Mouse (Mus musculus): Measurements from ENCODE around the gene Agpat4. TPM values are rescaled to one million over a fixed set of nuclear protein-coding genes. Genes with fewer than 3 reads are reported as not detected.

Agpat4 gene
- total RNA-seq, 1 experiment from 2014 or later = 150 TPM

DNA sequence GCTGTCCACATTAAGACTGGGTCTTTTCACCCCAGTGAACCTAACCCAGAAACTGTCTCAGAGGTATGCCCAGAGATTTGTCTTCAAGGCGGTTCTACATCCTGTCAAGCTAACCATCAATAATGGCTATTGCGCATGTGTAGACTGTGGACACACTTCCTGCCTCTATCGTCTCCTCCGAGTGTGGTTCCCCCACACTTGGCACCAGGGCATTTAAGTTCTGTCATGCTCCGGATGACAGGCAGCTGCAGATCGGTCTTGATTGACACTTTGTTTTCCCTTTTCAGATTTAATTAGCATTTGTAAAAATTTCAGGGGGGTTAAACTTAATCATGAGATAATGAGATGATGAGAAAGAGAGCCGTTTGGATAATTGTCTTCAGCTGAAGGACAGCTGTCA, 56.4 kb downstream of the Agpat4 start:
- 0 out of 2 replicates have a peak, but pooled peaks have one; percentile 3 for ATAC-seq (replicated peaks; ENCODE audit: insufficient number of reproducible peaks, low FRiP score, low TSS enrichment, poor library complexity, severe bottlenecking)

DNA sequence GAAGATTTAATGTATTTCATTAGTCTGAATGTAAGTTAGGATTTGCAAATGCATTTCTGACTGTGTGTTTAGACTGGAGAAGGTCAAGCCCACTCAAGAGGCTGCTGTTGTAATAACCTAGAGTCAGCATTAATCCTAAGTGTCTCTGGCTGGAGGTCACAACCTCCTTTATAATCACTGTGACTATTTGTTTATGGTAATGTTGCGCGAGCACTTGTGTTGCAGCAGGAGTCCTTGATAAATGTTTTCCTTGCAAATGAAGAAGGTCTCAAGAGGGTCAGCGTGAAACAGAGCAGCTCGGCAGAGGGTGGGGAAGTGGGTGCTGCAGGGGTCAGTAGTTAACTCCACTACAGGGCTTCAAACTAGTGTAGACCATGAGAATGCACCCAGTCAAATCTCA, 57.1 kb downstream of the Agpat4 start:
- no peak for ATAC-seq (replicated peaks; ENCODE audit: insufficient number of reproducible peaks, low FRiP score, low TSS enrichment, poor library complexity, severe bottlenecking)

DNA sequence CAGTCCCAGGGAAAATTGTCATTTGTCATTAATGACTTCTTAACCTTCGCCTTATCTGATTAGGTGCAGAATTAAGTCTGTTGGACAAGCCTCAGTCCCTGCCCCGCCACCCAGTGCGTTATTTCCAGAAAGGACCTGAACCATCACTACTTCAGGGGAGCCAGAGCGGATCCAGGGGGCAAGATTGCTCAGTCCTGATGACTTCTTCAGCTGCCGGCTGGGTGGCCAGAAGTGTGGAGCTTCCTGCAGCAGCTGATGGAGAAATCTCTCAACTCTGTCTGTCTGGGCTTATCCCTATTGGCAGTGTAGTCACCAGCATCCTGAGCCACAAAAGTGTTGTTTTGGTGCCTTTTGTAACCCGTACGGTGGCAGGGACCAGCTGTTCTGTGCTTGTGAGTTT, 60.8 kb downstream of the Agpat4 start:
- ATAC-seq (replicated peaks; ENCODE audit: insufficient number of reproducible peaks, low FRiP score, low TSS enrichment, poor library complexity, severe bottlenecking) = no peak

- ATAC-seq (replicated peaks; ENCODE audit: insufficient number of reproducible peaks, low FRiP score, low TSS enrichment, poor library complexity, severe bottlenecking) = no peak
Observed at GRCm38 (mm10) chr17:12179766-12180165, 61.3 kb downstream of the Agpat4 start.

GRCm38 (mm10) chr17:12182702-12183485, 64.4 kb downstream of the Agpat4 start:
- ATAC-seq (replicated peaks; ENCODE audit: insufficient number of reproducible peaks, low FRiP score, low TSS enrichment, poor library complexity, severe bottlenecking) = peak; percentile 70

DNA sequence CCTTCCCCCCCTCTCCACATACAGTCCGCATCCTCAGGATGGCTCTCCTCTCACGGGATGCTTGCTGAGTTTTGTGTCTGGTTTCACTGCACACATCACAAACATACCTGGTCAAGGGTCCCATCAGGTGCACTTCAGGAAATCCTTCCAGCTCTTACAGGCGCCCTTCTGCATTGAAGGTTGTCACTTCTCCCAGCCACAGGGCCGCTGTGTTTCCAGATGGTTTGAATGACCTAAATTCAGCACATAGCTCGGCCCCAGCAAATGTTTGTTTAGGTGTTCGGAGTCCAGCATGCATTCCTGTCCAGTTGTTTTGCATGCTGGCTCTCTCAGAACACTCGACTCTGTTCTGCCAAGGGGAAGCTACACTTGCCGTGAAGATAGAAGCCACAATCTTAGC, 65.8 kb downstream of the Agpat4 start:
- ATAC-seq (replicated peaks; ENCODE audit: insufficient number of reproducible peaks, low FRiP score, low TSS enrichment, poor library complexity, severe bottlenecking) = no peak

DNA sequence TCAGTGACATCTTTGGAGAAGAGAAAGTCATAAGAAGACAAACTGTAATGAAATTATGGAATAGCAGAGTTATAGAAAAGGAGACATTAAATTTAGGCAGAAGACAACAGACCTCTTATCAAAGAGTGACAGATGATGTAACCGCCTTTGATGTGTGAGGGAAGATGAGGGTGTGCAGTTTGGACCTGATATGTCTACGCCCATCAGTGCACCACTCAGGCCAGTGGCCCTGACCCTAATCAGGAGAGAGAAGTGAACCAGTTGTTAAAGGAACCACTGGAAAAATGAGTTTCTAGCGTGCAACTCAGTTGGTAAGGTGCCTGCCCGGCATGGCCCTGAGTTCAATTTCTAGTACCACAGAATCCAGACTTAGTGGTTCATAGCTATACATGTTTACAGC, 67.4 kb downstream of the Agpat4 start:
- no peak for ATAC-seq (replicated peaks; ENCODE audit: insufficient number of reproducible peaks, low FRiP score, low TSS enrichment, poor library complexity, severe bottlenecking)

DNA sequence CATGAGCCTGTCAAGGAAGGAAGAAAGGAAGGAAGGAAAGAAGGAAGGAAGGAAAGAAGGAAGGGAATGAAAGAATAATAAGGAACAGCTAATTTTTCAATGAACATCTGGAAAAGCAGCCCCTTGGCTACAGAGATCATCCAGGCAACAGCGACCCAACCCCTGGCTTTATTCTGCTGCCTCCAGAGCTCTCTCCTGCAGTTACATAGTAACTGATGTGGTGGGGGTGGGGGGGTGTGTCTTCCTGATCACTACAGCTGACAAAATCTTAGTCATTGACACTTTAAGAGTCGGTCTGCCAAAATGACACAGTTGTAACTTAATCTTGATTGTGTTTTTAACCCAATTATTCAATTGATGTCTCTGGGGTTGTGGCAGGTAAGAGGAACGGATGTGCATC, 67.8 kb downstream of the Agpat4 start:
- no peak for ATAC-seq (replicated peaks; ENCODE audit: insufficient number of reproducible peaks, low FRiP score, low TSS enrichment, poor library complexity, severe bottlenecking)

DNA sequence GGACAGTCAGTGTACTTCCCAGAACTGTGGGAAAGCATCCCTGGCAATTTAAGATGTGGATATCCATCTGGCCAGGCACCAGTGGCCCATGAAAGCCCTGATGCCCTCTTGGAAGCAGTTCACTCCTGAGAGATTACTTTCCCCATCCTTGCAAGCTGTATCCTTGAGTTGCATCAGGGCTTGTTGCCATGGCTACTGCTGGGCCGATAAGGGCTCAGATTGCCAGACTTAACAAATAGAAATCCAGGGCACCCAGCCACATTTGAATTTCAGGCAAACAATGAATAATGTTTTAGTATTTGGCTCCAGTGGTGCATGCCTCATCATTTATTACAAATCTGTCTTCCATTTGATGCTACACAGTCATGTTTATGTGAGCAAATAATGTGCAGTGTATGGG, 69.3 kb downstream of the Agpat4 start:
- ATAC-seq (replicated peaks; ENCODE audit: insufficient number of reproducible peaks, low FRiP score, low TSS enrichment, poor library complexity, severe bottlenecking) = no peak

GRCm38 (mm10) chr17:12195137-12195536, 76.6 kb downstream of the Agpat4 start:
- ATAC-seq (replicated peaks; ENCODE audit: insufficient number of reproducible peaks, low FRiP score, low TSS enrichment, poor library complexity, severe bottlenecking) = no peak

- ATAC-seq (replicated peaks; ENCODE audit: insufficient number of reproducible peaks, low FRiP score, low TSS enrichment, poor library complexity, severe bottlenecking) = no peak
Observed at GRCm38 (mm10) chr17:12195604-12196003, 77.1 kb downstream of the Agpat4 start.

GRCm38 (mm10) chr17:12199933-12200332, 81.4 kb downstream of the Agpat4 start:
- ATAC-seq (replicated peaks; ENCODE audit: insufficient number of reproducible peaks, low FRiP score, low TSS enrichment, poor library complexity, severe bottlenecking) = no peak

DNA sequence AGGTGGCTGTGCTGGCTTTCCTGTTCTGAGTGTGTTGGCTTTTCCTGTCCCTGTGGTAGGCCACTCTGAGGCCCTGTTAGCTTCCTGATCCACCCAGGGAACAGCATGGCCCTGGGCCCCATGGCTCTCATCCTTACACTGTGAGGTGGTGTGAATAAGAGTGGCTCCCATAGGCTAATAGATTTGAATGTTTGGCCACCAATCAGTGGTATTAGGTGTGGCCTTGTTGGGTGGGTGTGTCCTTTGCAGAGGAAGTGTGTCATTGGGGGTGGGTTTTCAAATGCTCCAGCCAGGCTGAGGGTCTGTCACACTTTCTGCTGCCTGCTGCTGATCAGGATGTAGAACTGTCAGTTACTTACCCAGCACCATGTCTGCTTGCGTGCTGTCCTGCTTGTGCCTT, 82.6 kb downstream of the Agpat4 start:
- no peak; the same call in 1 of the 2 replicates for ATAC-seq (replicated peaks; ENCODE audit: insufficient number of reproducible peaks, low FRiP score, low TSS enrichment, poor library complexity, severe bottlenecking)

GRCm38 (mm10) chr17:12203414-12203897, 85.0 kb downstream of the Agpat4 start:
- ATAC-seq (replicated peaks; ENCODE audit: insufficient number of reproducible peaks, low FRiP score, low TSS enrichment, poor library complexity, severe bottlenecking) = no peak

- ATAC-seq (replicated peaks; ENCODE audit: insufficient number of reproducible peaks, low FRiP score, low TSS enrichment, poor library complexity, severe bottlenecking) = no peak
Observed at GRCm38 (mm10) chr17:12204246-12204645, 85.7 kb downstream of the Agpat4 start.

DNA sequence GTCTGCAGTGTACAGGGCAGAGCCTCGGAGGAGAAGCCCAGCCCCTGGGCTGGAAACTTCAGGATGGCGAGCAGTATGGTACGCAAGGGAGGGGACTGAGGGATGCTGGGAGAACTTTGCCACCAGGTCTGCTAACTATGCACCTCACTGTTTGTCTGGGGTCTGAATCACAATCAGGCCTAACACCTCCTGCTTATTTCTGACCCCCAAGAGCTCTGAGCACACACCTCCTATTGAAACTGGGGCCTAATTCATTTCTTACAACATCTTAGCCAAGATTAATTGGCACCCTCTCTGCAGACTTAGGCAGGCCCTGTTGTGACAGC, 86.1 kb downstream of the Agpat4 start:
- no peak for ATAC-seq (replicated peaks; ENCODE audit: insufficient number of reproducible peaks, low FRiP score, low TSS enrichment, poor library complexity, severe bottlenecking)

DNA sequence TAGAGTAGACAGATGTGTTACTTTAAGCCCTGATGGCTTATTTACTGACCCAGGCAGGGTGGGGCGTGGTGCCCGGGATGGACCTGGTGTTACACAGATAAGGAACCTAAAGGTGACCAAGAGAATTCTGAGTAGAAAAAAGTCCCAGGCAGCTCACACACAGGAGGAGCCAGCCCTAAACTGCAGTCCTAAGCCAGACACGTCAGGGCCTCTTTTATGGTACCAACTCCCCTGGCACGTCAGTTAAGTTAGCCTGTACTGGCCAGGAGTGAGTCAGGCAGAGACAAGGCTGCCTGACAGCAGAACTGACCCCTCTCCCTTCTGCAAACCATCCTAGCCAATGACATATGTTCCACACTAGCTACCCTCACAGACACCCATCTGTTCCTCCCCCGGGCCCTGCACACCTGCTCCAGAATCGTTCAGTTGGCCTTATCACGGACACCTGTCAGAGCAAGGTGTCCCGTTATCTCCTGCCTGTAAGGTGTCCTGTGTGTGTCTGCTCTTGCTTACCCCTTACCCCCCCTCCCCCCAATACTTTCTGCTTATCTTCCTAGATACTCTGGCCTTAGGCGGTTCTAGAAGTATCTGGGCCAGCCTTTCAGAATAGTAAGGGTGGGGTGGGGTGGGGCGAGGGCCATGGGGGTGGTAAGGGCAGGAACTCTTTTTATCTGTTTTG, 86.7 kb downstream of the Agpat4 start:
- no peak for ATAC-seq (replicated peaks; ENCODE audit: insufficient number of reproducible peaks, low FRiP score, low TSS enrichment, poor library complexity, severe bottlenecking)

DNA sequence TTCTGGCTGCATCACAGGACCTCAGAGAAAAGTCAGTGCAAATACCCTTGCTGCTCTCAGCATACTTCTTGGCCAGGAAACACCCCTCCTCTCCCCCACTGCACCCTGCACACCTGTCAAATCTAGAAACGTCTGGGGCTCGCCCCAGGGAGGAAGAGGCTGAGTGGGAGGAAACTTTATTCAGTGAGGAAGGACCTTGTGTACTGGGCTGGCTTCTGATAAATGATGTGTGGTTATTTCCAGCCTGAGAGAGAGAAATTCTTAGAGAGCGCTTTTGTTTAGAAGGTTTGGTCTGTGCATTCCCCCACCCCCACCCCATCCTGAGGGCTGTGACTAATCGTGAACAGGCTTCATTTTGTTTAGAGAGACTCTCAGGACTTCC, 87.2 kb downstream of the Agpat4 start:
- ATAC-seq (replicated peaks; ENCODE audit: insufficient number of reproducible peaks, low FRiP score, low TSS enrichment, poor library complexity, severe bottlenecking) = no peak

GRCm38 (mm10) chr17:12206248-12206647, 87.7 kb downstream of the Agpat4 start:
- ATAC-seq (replicated peaks; ENCODE audit: insufficient number of reproducible peaks, low FRiP score, low TSS enrichment, poor library complexity, severe bottlenecking) = no peak

DNA sequence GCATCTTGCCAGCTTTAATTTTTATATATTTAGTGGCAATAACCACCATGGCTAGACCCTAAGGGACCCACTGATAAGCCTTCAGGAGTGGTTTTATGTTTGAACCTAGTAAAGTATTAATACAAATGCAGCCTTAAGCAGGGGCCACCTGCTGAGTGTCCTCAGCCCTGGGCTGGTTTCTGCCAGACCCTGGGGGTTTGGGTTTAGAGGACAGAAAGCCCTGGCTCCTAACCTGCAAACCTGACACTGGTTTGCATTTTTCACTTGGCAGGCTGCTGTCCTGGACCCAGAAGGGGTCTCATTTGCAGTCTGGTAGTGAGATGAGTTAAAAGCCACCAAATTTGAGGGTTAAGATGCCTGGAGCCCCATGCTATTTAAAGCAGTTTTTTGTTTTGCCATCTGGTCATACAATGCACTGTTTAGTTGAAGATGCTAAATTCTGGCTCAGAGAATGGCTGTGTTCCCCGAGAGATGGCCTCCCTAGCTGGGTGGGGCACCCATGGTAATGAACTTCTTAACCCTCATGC, 88.6 kb downstream of the Agpat4 start:
- no peak for ATAC-seq (replicated peaks; ENCODE audit: insufficient number of reproducible peaks, low FRiP score, low TSS enrichment, poor library complexity, severe bottlenecking)
